Mouse (Mus musculus) intestine, embryonic 15.5 days (tissue): ENCODE measurements at regions not wholly inside any gene's neighbourhood (a gene's known extent, or its start where the extent isn't known, plus 50 kb on each side); places are given as distances from the start of the nearest gene placed in this dataset.

Source experiments
- ATAC-seq: fragments of 200-750 bp; cut with Nextera tagmentation; 2 replicates; pipeline ENCODE4 v1.8.0; 2017; ENCODE audit warnings: moderate TSS enrichment, moderate library complexity
- H3K27ac ChIP-seq: fragments of 300-500 bp; sonication (generic); 2 replicates; pipeline ENCODE4 v1.5.1; 2015; ENCODE audit warnings: mild to moderate bottlenecking, inconsistent platforms
- H3K27me3 ChIP-seq: fragments of 300-500 bp; sonication (generic); replicated peaks from 2 replicates; pipeline ENCODE4 v1.6.1; 2015; ENCODE audit warnings: inconsistent platforms
- H3K36me3 ChIP-seq: fragments of 300-500 bp; sonication (generic); 2 replicates; pipeline ENCODE4 v1.6.1; 2015; ENCODE audit warnings: inconsistent platforms
- H3K4me1 ChIP-seq: fragments of 300-500 bp; sonication (generic); replicated peaks from 2 replicates; pipeline ENCODE4 v1.6.1; 2015; ENCODE audit warnings: inconsistent platforms
- H3K4me2 ChIP-seq: fragments of 300-500 bp; sonication (generic); replicated peaks from 2 replicates; pipeline ENCODE4 v1.6.1; 2015; ENCODE audit warnings: mild to moderate bottlenecking, inconsistent platforms
- H3K4me3 ChIP-seq: fragments of 300-500 bp; sonication (generic); replicated peaks from 2 replicates; pipeline ENCODE4 v1.5.1; 2015; ENCODE audit warnings: inconsistent platforms
- H3K9ac ChIP-seq: fragments of 300-500 bp; sonication (generic); 2 replicates; pipeline ENCODE4 v1.6.1; 2015; ENCODE audit warnings: inconsistent platforms
- H3K9me3 ChIP-seq: fragments of 300-500 bp; sonication (generic); 2 replicates; pipeline ENCODE4 v1.6.1; 2016; ENCODE audit warnings: inconsistent platforms
- WGBS: fragments of 180-500 bp; shearing (Covaris S2); methylation state at CpG from one replicate; pipeline ENCODE4 v1.1.7; 2015; 5-methylcytosine and 5-hydroxymethylcytosine counted together

- H3K4me2 ChIP-seq: no peak overlapping the region
- no peak for ATAC-seq
- H3K27me3 ChIP-seq: no peaks in the 10 kb centered on the region
Measured at GRCm38 (mm10) chr1:128692799-128693198, 100.7 kb upstream of the Cxcr4 start.

GRCm38 (mm10) chr1:128692313-128692712, 100.2 kb upstream of the Cxcr4 start:
- Histone ChIP-seq H3K36me3 (no peaks in the 10 kb centered on the region), H3K4me2 (no peak overlapping the region), H3K4me3 (no peak overlapping the region), H3K4me1 (no peaks in the 10 kb centered on the region), H3K9me3 (no peaks in the 10 kb centered on the region), H3K9ac (no peak overlapping the region), H3K27ac (no peak overlapping the region), H3K27me3 (no peaks in the 10 kb centered on the region)
- no peak for ATAC-seq
- WGBS: 48% methylated on average over 8 of the region's 8 CpGs

More at GRCm38 (mm10) chr1:128692799-128693198, 100.7 kb upstream of the Cxcr4 start:
- Histone ChIP-seq H3K9ac (no peak overlapping the region), H3K27ac (no peak overlapping the region), H3K9me3 (no peaks in the 10 kb centered on the region), H3K4me3 (no peak overlapping the region), H3K36me3 (no peaks in the 10 kb centered on the region), H3K4me1 (no peaks in the 10 kb centered on the region)

- ATAC-seq: no peak
- Histone ChIP-seq H3K27me3 (no peaks in the 10 kb centered on the region), H3K36me3 (no peaks in the 10 kb centered on the region), H3K9ac (no peak overlapping the region), H3K4me3 (no peak overlapping the region), H3K4me2 (no peak overlapping the region), H3K27ac (no peak overlapping the region), H3K9me3 (no peaks in the 10 kb centered on the region), H3K4me1 (0 out of 2 replicates have a peak, but pooled peaks cover 2% of the 10 kb centered on the region)
- 41% methylated on average over 9 of the region's 9 CpGs for WGBS
Measured at GRCm38 (mm10) chr1:128687236-128687927, 95.3 kb upstream of the Cxcr4 start.

GRCm38 (mm10) chr1:128685467-128686137, 93.5 kb upstream of the Cxcr4 start:
- H3K4me2 ChIP-seq: no peak overlapping the region
- ATAC-seq: no peak
- no peak overlapping the region for H3K4me3 ChIP-seq
- H3K27me3 ChIP-seq: no peaks in the 10 kb centered on the region
- no peak overlapping the region for H3K27ac ChIP-seq
- WGBS: 67% methylated on average over 8 of the region's 8 CpGs
- H3K9ac ChIP-seq: no peak overlapping the region
- H3K4me1 ChIP-seq: 0 out of 2 replicates have a peak, but pooled peaks cover 3% of the 10 kb centered on the region
- H3K9me3 ChIP-seq: no peaks in the 10 kb centered on the region
- no peaks in the 10 kb centered on the region for H3K36me3 ChIP-seq

GRCm38 (mm10) chr1:128682942-128683341, 90.8 kb upstream of the Cxcr4 start:
- Histone ChIP-seq H3K4me1 (0 out of 2 replicates have a peak, but pooled peaks cover 8% of the 10 kb centered on the region), H3K9me3 (no peaks in the 10 kb centered on the region), H3K27ac (no peak overlapping the region), H3K4me2 (no peak overlapping the region), H3K36me3 (no peaks in the 10 kb centered on the region), H3K9ac (no peak overlapping the region), H3K27me3 (no peaks in the 10 kb centered on the region), H3K4me3 (no peak overlapping the region)
- 73% methylated on average over 8 of the region's 8 CpGs for WGBS
- ATAC-seq: no peak

- no peak overlapping the region for H3K4me2 ChIP-seq
- H3K36me3 ChIP-seq: no peaks in the 10 kb centered on the region
- no peaks in the 10 kb centered on the region for H3K9me3 ChIP-seq
- H3K27ac ChIP-seq: no peak overlapping the region
- no peaks in the 10 kb centered on the region for H3K27me3 ChIP-seq
- no peak for ATAC-seq
- 0 out of 2 replicates have a peak, but pooled peaks cover 6% of the 10 kb centered on the region for H3K4me1 ChIP-seq
- H3K9ac ChIP-seq: no peak overlapping the region
- WGBS: 78% methylated on average over 4 of the region's 4 CpGs
- no peak overlapping the region for H3K4me3 ChIP-seq
Measured at GRCm38 (mm10) chr1:128681261-128681660, 89.2 kb upstream of the Cxcr4 start.

GRCm38 (mm10) chr1:128680538-128680937, 88.4 kb upstream of the Cxcr4 start:
- H3K27ac ChIP-seq: no peak overlapping the region
- no peak overlapping the region for H3K9ac ChIP-seq
- H3K9me3 ChIP-seq: no peaks in the 10 kb centered on the region
- no peak for ATAC-seq
- H3K27me3 ChIP-seq: no peaks in the 10 kb centered on the region
- H3K4me1 ChIP-seq: 0 out of 2 replicates have a peak, but pooled peaks cover 6% of the 10 kb centered on the region
- H3K4me2 ChIP-seq: no peak overlapping the region
- WGBS: 52% methylated on average over 3 of the region's 3 CpGs
- H3K4me3 ChIP-seq: no peak overlapping the region
- no peaks in the 10 kb centered on the region for H3K36me3 ChIP-seq

GRCm38 (mm10) chr1:128680012-128680411, 87.9 kb upstream of the Cxcr4 start:
- ATAC-seq: no peak

GRCm38 (mm10) chr1:128679005-128679980, 87.2 kb upstream of the Cxcr4 start:
- no peak overlapping the region for H3K4me3 ChIP-seq
- 0 out of 2 replicates have a peak, but pooled peaks cover 6% of the 10 kb centered on the region for H3K4me1 ChIP-seq
- H3K27ac ChIP-seq: peak overlapping the region; percentile 48; the same call in 1 of the 2 replicates
- ATAC-seq: peak; percentile 73
- 50% methylated on average over 18 of the region's 18 CpGs for WGBS
- no peak overlapping the region for H3K9ac ChIP-seq
- H3K9me3 ChIP-seq: no peaks in the 10 kb centered on the region
- H3K4me2 ChIP-seq: peak overlapping the region; percentile 38
- H3K27me3 ChIP-seq: no peaks in the 10 kb centered on the region
- no peaks in the 10 kb centered on the region for H3K36me3 ChIP-seq

More at GRCm38 (mm10) chr1:128680012-128680411, 87.9 kb upstream of the Cxcr4 start:
- H3K9ac ChIP-seq: no peak overlapping the region
- H3K9me3 ChIP-seq: no peaks in the 10 kb centered on the region
- 80% methylated on average over 5 of the region's 5 CpGs for WGBS
- H3K4me2 ChIP-seq: no peak overlapping the region
- H3K36me3 ChIP-seq: no peaks in the 10 kb centered on the region
- H3K4me3 ChIP-seq: no peak overlapping the region
- no peak overlapping the region for H3K27ac ChIP-seq
- no peaks in the 10 kb centered on the region for H3K27me3 ChIP-seq
- 0 out of 2 replicates have a peak, but pooled peaks cover 6% of the 10 kb centered on the region for H3K4me1 ChIP-seq

- ATAC-seq: no peak
- WGBS: 81% methylated on average over 5 of the region's 5 CpGs
- H3K27ac ChIP-seq: no peak overlapping the region
- H3K36me3 ChIP-seq: no peaks in the 10 kb centered on the region
- no peak overlapping the region for H3K4me2 ChIP-seq
- H3K9ac ChIP-seq: no peak overlapping the region
- no peaks in the 10 kb centered on the region for H3K9me3 ChIP-seq
- H3K4me3 ChIP-seq: no peak overlapping the region
- 0 out of 2 replicates have a peak, but pooled peaks cover 4% of the 10 kb centered on the region for H3K4me1 ChIP-seq
- no peaks in the 10 kb centered on the region for H3K27me3 ChIP-seq
Measured at GRCm38 (mm10) chr1:128675538-128675937, 83.4 kb upstream of the Cxcr4 start.

- no peak overlapping the region for H3K4me3 ChIP-seq
- no peaks in the 10 kb centered on the region for H3K4me1 ChIP-seq
- 91% methylated on average over 3 of the region's 3 CpGs for WGBS
- no peak for ATAC-seq
- H3K36me3 ChIP-seq: no peaks in the 10 kb centered on the region
- H3K27ac ChIP-seq: no peak overlapping the region
- no peaks in the 10 kb centered on the region for H3K27me3 ChIP-seq
- H3K9me3 ChIP-seq: no peaks in the 10 kb centered on the region
- no peak overlapping the region for H3K4me2 ChIP-seq
- H3K9ac ChIP-seq: no peak overlapping the region
Measured at GRCm38 (mm10) chr1:128672306-128672705, 80.2 kb upstream of the Cxcr4 start.

- H3K4me1 ChIP-seq: no peaks in the 10 kb centered on the region
- H3K36me3 ChIP-seq: no peaks in the 10 kb centered on the region
- no peak overlapping the region for H3K9ac ChIP-seq
- no peaks in the 10 kb centered on the region for H3K9me3 ChIP-seq
- peak; percentile 44; the same call in 1 of the 2 replicates for ATAC-seq
- H3K27ac ChIP-seq: no peak overlapping the region
- no peaks in the 10 kb centered on the region for H3K27me3 ChIP-seq
- no peak overlapping the region for H3K4me3 ChIP-seq
- 52% methylated on average over 3 of the region's 3 CpGs for WGBS
- no peak overlapping the region for H3K4me2 ChIP-seq
Measured at GRCm38 (mm10) chr1:128671495-128671894, 79.4 kb upstream of the Cxcr4 start.
